Mouse (Mus musculus) testis, adult 2 months (tissue): ENCODE measurements at regions not wholly inside any gene's neighbourhood (a gene's known extent, or its start where the extent isn't known, plus 50 kb on each side); places are given as distances from the start of the nearest gene placed in this dataset.

Experiments
- CTCF ChIP-seq: fragments of 200-500 bp; IDR thresholded peaks from 2 replicates; pipeline ENCODE4 v1.5.1; 2012; ENCODE audit warnings: low read depth, mild to moderate bottlenecking, inconsistent platforms, low read length, moderate library complexity; ENCODE audit not compliant: control insufficient read depth, insufficient read depth, insufficient replicate concordance
- POLR2A ChIP-seq: fragments of 200-500 bp; IDR thresholded peaks from 2 replicates; pipeline ENCODE4 v1.6.1; 2012; ENCODE audit warnings: low read depth, mild to moderate bottlenecking, inconsistent platforms, low read length, moderate library complexity; ENCODE audit not compliant: control insufficient read depth

DNA sequence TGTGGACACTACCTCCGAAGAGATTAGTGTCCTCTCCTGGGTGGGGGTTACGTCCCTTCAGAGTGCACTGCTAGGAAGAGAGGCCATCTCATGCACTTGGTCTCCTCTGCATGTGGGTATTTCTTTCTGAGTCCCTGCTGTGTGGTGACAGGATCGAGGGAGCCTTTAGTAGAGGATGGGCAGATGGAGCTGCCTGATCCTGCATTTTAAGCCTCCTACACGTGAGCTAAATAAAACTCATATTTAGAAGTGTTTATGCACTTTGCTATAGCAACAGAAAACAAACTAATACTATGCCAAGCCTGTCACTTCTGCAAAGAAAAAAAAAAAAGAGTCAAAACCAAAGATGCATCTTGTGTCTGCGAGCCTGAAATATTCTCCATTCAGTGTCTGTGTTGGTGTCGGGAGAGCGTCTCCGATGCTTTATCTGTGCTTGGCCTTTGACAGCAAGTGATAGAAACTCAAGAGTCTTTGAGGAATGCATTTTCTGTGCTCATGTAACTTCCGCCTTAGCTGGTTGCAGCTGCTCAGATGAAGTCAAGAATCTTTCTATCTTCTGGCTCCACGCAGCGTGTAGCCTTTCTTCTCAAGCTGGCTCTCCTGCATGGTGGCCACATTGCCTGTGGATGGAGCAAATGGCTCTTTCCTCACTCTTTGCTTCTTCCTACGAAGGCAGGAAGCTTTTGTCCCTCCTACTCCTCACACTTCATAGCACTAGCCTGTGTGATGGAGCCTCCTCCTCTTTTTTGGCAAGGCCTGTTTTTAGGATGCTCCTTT lies 134.8 kb downstream of the Ppp4r2 start:
- TF ChIP-seq CTCF (no peak), POLR2A (no peak)
